Mouse (Mus musculus): Measurements from ENCODE around the gene Kpna4. TPM values are rescaled to one million over a fixed set of nuclear protein-coding genes. Genes with fewer than 3 reads are reported as not detected.

Kpna4 gene
- 9.9 and 25.0 TPM in 2 replicates for polyA plus RNA-seq (2021; fragmentation: Nextera tagmentation)
- long read RNA-seq, experiment 1, full-length matches to known transcripts: 27 of 81 reads
- long read RNA-seq, experiment 1, partial matches to known transcripts: 24 of 81 reads
- long read RNA-seq, experiment 1, other reads (novel, unspliced or antisense): 30 of 81 reads
- long read RNA-seq, experiment 2, full-length matches to known transcripts: 1 of 24 reads
- long read RNA-seq, experiment 2, partial matches to known transcripts: 9 of 24 reads
- long read RNA-seq, experiment 2, other reads (novel, unspliced or antisense): 14 of 24 reads

DNA sequence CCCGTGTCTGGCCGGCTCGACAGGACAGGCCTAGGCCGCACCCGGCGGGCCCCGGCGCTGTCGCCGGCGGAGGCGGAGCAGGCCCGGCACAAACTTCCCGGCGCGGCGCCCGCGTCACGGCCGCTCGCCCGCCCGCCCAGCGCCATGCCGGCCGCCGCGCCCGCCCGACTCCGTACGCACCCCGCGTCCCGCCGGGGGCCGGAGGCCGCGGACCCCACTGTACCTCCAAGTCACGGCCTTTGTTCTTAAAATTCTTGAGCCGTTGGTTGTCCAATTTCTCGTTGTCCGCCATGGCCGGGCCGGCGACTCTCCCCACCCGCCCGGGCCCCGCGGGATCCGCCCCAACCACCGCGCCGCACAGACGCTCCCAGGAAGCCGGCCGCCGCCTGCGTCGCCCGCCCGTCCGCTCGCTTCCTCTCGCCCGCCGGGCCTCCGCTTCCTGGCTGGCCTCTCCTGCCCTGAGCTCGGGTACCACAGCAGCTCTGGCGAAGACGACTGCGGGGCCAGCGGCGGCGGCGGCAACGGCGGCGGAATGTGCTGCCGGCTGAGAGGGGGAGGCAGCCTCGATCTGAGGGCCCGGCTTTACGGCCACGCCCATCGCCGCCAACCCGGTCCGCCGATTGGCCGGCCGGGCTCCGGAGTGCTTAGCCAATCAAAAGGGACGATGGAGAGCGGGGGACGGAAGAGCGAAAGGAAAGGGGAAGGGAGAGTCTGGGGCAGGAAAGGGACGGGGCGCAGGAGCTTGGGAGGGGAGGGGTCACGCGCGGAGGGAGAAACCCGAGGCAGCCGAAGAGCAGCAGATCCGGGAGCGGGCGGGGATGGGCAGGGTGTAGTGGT, at the start of gene Kpna4:
Gene Kpna4 (minus strand): TSS at position 605 of the 837 bp plus-strand sequence.

GRCm38 (mm10) chr3:69044645-69045399, 82.1 kb downstream of the Kpna4 start, which contains the start of gene Trim59:
TSS of gene Trim59 (minus strand) at chr3:69044755.

Other genes with a start within 250 kb of the Kpna4 start
- gene Ift80, start 122.5 kb downstream of the Kpna4 start, polyA plus RNA-seq (2021; fragmentation: Nextera tagmentation): 5.4 and 6.1 TPM in 2 replicates
- gene Smc4, start 122.4 kb downstream of the Kpna4 start, polyA plus RNA-seq (2021; fragmentation: Nextera tagmentation): 4.3 and 4.4 TPM in 2 replicates
- 6.8 and 8.8 TPM in 2 replicates for gene Trim59, start 82.4 kb downstream of the Kpna4 start, polyA plus RNA-seq (2021; fragmentation: Nextera tagmentation)
- gene Arl14, start 95.3 kb upstream of the Kpna4 start, polyA plus RNA-seq (2021; fragmentation: Nextera tagmentation): not detected in 2 replicates
- gene Ppm1l, start 189.7 kb upstream of the Kpna4 start, polyA plus RNA-seq (2021; fragmentation: Nextera tagmentation): 15.3 and 23.0 TPM in 2 replicates

Measured in left cerebral cortex, adult 6 months (tissue).